Mouse (Mus musculus) embryonic fibroblast, embryonic 13.5 days (primary cell): ENCODE results near the gene Scaper. TPM values are rescaled to one million over a fixed set of nuclear protein-coding genes. Genes with fewer than 3 reads are reported as not detected.

Experiments
- H3K27ac ChIP-seq: 2 replicates; pipeline ENCODE4 v1.5.1; 2012; ENCODE audit warnings: low read length, control low read depth, inconsistent platforms; ENCODE audit not compliant: insufficient read depth
- H3K4me1 ChIP-seq: 2 replicates; pipeline ENCODE4 v1.6.1; 2011; ENCODE audit warnings: low read length; ENCODE audit not compliant: control insufficient read depth, insufficient read depth
- H3K4me3 ChIP-seq: 2 replicates; pipeline ENCODE4 v1.5.1; 2011; ENCODE audit warnings: mild to moderate bottlenecking, control low read depth, low read length; ENCODE audit not compliant: insufficient read depth
- CTCF ChIP-seq: IDR thresholded peaks from 2 replicates; pipeline ENCODE4 v1.5.1; 2011; ENCODE audit warnings: mild to moderate bottlenecking, control low read depth, low read length, moderate library complexity, borderline replicate concordance; ENCODE audit not compliant: insufficient read depth
- POLR2A ChIP-seq: IDR thresholded peaks from 2 replicates; pipeline ENCODE4 v1.6.1; 2011; ENCODE audit warnings: low read depth, mild to moderate bottlenecking, control low read depth, low read length, moderate library complexity
- polyA plus RNA-seq: library from polyadenylated mRNA; stranded (reverse); fragments of >200 nt; gene quantifications from 2 replicates; pipeline ENCODE4 v1.2.4, GENCODE M21; 2011; ENCODE audit warnings: low read depth; ENCODE audit not compliant: missing spikeins, insufficient read length

The Scaper gene
- polyA plus RNA-seq, 1 experiment: 14.1 TPM

DNA sequence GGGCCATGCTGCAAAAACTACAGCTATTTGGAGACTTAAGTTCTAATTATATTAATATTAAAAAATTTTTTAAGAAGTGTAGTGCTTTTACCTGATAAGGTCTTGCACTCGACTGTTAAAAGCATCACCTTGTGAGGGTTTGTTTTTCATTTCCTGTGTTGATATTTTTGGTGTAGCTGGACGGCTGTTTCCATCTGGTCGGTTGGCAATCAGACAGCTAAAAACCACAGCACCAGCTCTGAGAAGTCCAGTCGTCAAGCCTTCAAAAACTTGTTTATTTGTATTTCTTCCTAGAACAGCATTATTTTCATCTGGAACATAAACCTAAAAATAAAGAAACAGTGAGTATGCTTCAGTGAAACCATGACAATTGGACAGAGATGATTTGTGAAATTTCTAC lies 328.2 kb downstream of the Scaper start:
- no peak overlapping the region for H3K4me3 ChIP-seq
- no peaks in the 10 kb centered on the region for H3K4me1 ChIP-seq
- H3K27ac ChIP-seq: no peak overlapping the region
- TF ChIP-seq POLR2A: no peak
- TF ChIP-seq CTCF: no peak

- TF ChIP-seq CTCF (no peak), POLR2A (no peak)
- Histone ChIP-seq H3K27ac (no peak overlapping the region), H3K4me3 (no peak overlapping the region), H3K4me1 (no peaks in the 10 kb centered on the region)
Measured at GRCm38 (mm10) chr9:55608701-55609531, 329.0 kb downstream of the Scaper start.

DNA sequence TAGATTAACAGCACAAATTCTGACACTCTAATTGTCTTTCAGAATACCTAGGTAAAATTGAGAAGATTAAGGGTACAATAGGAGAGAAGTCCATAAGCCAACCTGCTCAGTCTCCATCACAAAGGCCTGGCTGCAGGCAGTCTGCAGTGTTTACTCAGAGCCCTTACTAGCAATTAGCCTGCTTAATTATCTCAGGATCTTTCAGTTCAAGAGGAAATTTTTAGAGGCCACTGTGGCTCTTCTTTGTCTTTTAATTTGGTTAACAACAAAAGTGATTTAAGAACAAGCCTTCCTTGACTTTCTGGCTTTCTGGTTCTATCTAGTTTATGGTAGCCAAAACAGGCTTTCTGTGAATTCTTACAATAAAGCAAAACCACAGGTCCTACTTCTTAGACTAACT lies 339.3 kb downstream of the Scaper start:
- Histone ChIP-seq H3K27ac (no peak overlapping the region), H3K4me3 (no peak overlapping the region), H3K4me1 (no peaks in the 10 kb centered on the region)
- TF ChIP-seq POLR2A: no peak
- no peak for TF ChIP-seq CTCF

- TF ChIP-seq CTCF: no peak
- no peak for TF ChIP-seq POLR2A
- no peak overlapping the region for H3K4me3 ChIP-seq
Measured at GRCm38 (mm10) chr9:55586141-55586540, 351.8 kb downstream of the Scaper start.

DNA sequence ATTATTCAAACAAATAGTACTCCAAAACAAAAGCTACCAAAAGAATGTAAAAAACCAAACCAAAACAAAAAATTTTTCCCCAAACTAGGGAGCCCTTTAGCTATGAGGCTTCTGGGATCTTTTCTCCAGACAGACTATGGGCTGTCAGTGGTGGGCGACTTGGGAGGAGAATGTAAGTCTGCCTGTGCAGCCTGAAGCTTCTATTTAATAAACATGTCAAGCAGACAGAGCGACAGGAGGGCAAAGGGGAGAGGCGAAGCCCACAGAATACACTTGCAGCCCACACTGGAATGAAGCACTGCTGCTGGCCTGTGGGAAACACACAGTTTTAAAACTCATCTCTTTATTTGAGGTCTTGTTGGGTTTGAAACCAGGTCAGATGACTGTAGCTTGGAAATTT lies 356.5 kb downstream of the Scaper start:
- Histone ChIP-seq H3K27ac (no peak overlapping the region), H3K4me1 (no peaks in the 10 kb centered on the region), H3K4me3 (no peak overlapping the region)
- TF ChIP-seq CTCF: no peak
- TF ChIP-seq POLR2A: no peak

More at GRCm38 (mm10) chr9:55586141-55586540, 351.8 kb downstream of the Scaper start:
- Histone ChIP-seq H3K27ac (no peak overlapping the region), H3K4me1 (no peaks in the 10 kb centered on the region)

DNA sequence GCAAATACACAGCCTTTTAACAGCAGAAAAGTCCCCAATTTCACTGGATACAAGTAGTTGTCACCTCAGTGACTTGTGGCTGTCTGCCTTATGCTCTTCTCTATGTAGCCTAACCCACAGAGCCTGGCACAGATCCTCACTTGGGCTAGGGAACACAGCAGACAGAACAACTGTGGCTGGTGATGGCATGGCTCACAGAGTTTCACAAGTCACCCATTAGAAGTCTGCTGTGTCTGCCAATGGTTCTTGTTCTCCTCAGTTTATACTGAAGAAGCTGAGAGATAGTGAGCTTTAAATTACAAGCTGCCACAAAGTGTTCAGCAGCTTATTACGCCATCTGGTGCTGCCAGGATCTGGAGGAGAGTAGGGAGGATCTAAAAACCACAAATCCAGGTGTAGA lies 361.3 kb downstream of the Scaper start:
- TF ChIP-seq CTCF (no peak), POLR2A (no peak)

GRCm38 (mm10) chr9:55571071-55571470 lies 366.8 kb downstream of the Scaper start:
- no peak overlapping the region for H3K4me3 ChIP-seq
- H3K27ac ChIP-seq: no peak overlapping the region
- TF ChIP-seq POLR2A (no peak), CTCF (no peak)
- no peaks in the 10 kb centered on the region for H3K4me1 ChIP-seq

More for the DNA sequence above, 361.3 kb downstream of the Scaper start:
- Histone ChIP-seq H3K4me3 (no peak overlapping the region), H3K4me1 (no peaks in the 10 kb centered on the region), H3K27ac (no peak overlapping the region)

DNA sequence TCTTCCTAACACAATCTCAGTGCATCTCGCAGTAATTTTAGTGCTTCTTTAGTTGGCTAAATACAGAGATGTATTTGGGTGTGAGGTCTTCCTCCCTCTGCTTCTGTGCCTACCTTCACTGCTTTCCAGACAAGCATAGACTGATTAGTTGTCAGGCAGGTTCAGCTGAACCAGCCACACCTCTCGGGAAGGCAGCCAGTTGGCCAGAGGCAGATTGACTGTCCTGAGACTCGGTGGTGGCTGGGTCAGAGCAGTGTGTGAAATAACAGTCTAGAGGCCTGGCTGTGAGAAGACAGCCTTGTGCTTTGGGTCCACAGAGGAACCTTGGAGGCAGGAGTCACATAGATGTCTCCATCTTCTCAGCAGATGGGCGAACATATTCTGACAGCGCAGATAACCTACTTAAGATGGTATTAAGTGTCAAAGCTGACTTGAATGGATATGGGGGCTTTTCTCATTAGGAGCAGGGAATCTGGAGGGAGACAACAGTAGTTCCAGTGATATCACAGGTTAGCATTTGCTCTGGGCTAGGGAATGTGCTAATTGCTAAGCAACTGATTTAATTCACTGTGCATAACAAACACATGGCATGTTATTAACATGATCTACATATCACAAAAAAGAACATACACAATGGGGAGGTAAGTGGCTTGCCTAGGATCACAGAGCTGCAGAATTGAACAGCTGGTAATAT lies 369.3 kb downstream of the Scaper start:
- Histone ChIP-seq H3K4me3 (no peak overlapping the region), H3K4me1 (no peaks in the 10 kb centered on the region), H3K27ac (no peak overlapping the region)
- TF ChIP-seq CTCF: no peak

- Histone ChIP-seq H3K4me3 (no peak overlapping the region), H3K4me1 (no peaks in the 10 kb centered on the region), H3K27ac (no peak overlapping the region)
- TF ChIP-seq CTCF (no peak), POLR2A (no peak)
Measured at GRCm38 (mm10) chr9:55560960-55561359, 377.0 kb downstream of the Scaper start.

- H3K4me1 ChIP-seq: no peaks in the 10 kb centered on the region
- no peak overlapping the region for H3K4me3 ChIP-seq
- H3K27ac ChIP-seq: no peak overlapping the region
- TF ChIP-seq POLR2A (no peak), CTCF (no peak)
Measured at GRCm38 (mm10) chr9:55554986-55555385, 382.9 kb downstream of the Scaper start.
